Mouse (Mus musculus) T-helper 17 cell (primary cell): Measurements from ENCODE around the gene Hist1h4b.

Source experiments
- in situ Hi-C, 2 experiments: fragments of 300-600 bp; cut with MboI, MseI; formaldehyde crosslinking; loops; 1 replicate in 1 of 2; 2 replicates in 1 of 2; pipeline ENCODE4 v1.15.1; 2025; ENCODE audit warnings: high pct_unique_total_duplicates in 2 of 2

Hist1h4b gene

GRCm38 (mm10) chr13:23768834-23769397 lies 12.1 kb downstream of the Hist1h4b start:
- in situ Hi-C loops: loop anchor here (25.0 kb wide), 1 partner anchor 1982 kb away; the partner anchor contains the start of genes Hist1h1b (in 2 of the 2), Hist1h2an (in 2 of the 2), Hist1h2bp (in 2 of the 2) and Hist1h3i (in 2 of the 2)

GRCm38 (mm10) chr13:23769613-23770012 lies 12.8 kb downstream of the Hist1h4b start, which contains the start of gene Trim38:
Trim38 (plus strand) TSS chr13:23769913.
- in situ Hi-C loops: loop anchor here (25.0 kb wide), 1 partner anchor 1982 kb away; the partner anchor contains the start of genes Hist1h1b (in 2 of the 2), Hist1h2an (in 2 of the 2), Hist1h2bp (in 2 of the 2) and Hist1h3i (in 2 of the 2)

GRCm38 (mm10) chr13:23772561-23773313 lies 15.9 kb downstream of the Hist1h4b start:
- in situ Hi-C loops: loop anchor here (25.0 kb wide), 1 partner anchor 1985 kb away; the partner anchor contains the start of genes Hist1h1b (in 2 of the 2), Hist1h2an (in 2 of the 2), Hist1h2bp (in 2 of the 2) and Hist1h3i (in 2 of the 2)

- in situ Hi-C loops: no loop called here
Measured at GRCm38 (mm10) chr13:23778339-23778738, 21.5 kb downstream of the Hist1h4b start.

GRCm38 (mm10) chr13:23779025-23779424 lies 22.2 kb downstream of the Hist1h4b start:
- in situ Hi-C loops: no loop called here

GRCm38 (mm10) chr13:23792520-23792919 lies 35.7 kb downstream of the Hist1h4b start:
- in situ Hi-C loops: loop anchor here in 1 of 2 experiments (10.0 kb wide), 1 partner anchor 502 kb away; no protein-coding TSS in a partner anchor

- in situ Hi-C loops: loop anchor here in 1 of 2 experiments (10.0 kb wide), 1 partner anchor 495 kb away; no protein-coding TSS in a partner anchor
Measured at GRCm38 (mm10) chr13:23799405-23799804, 42.6 kb downstream of the Hist1h4b start.

- in situ Hi-C loops: loop anchor here in 1 of 2 experiments (10.0 kb wide), 1 partner anchor 470 kb away; no protein-coding TSS in a partner anchor
Measured at GRCm38 (mm10) chr13:23804532-23804931, 47.7 kb downstream of the Hist1h4b start.

- in situ Hi-C loops: loop anchor here in 1 of 2 experiments (10.0 kb wide), 1 partner anchor 468 kb away; no protein-coding TSS in a partner anchor
Measured at GRCm38 (mm10) chr13:23806422-23807052, 49.7 kb downstream of the Hist1h4b start, which contains the start of gene Slc17a2. Slc17a2 (plus strand) TSS chr13:23806993.
